Mouse (Mus musculus): ENCODE data around the gene 2900026A02Rik. TPM values are rescaled to one million over a fixed set of nuclear protein-coding genes. Genes with fewer than 3 reads are reported as not detected.
A peak's percentile ranks its signal among the peaks of the same experiment; 100 is the strongest.

Gene 2900026A02Rik
- total and polyA plus RNA-seq, 3 experiments = 18.0 to 21.4 (median 19.2) TPM

GRCm38 (mm10) chr5:113180755-113181154 is 40.3 kb downstream of the 2900026A02Rik start:
- no peak overlapping the region for H3K9ac ChIP-seq (ENCODE audit: low read depth, low read length)
- H3K27ac ChIP-seq = peak overlapping the region; percentile 91
- H3K27me3 ChIP-seq (ENCODE audit: control insufficient read depth, insufficient read depth, low read length) = no peaks in the 10 kb centered on the region
- DNase-seq = no peak
- H3K4me1 ChIP-seq (ENCODE audit: control insufficient read depth, insufficient read depth, low read length) = peaks cover 5% of the 10 kb centered on the region
- no peaks in the 10 kb centered on the region for H3K36me3 ChIP-seq (ENCODE audit: control insufficient read depth, insufficient read depth, low read length)
- H3K4me3 ChIP-seq = peak overlapping the region; percentile 32
- TF ChIP-seq POLR2A (IDR thresholded peaks at IDR 0.05; ENCODE audit: insufficient read depth, low read depth, low read length) = no peak
- no peak for TF ChIP-seq CTCF (IDR thresholded peaks at IDR 0.05)
- no peak for TF ChIP-seq EP300 (IDR thresholded peaks at IDR 0.05; ENCODE audit: insufficient read depth, low read depth, low read length)
- intact Hi-C loops (cut with DNase I) = loop anchor here (1.0 kb wide), 3 partner anchors 30 to 46 kb away; partner anchors contain the start of genes 2900026A02Rik and Tmem211
- WGBS = 59% methylated on average over 15 of the region's 15 CpGs
- no peaks in the 10 kb centered on the region for H3K79me2 ChIP-seq (replicated peaks; ENCODE audit: control insufficient read depth, insufficient read depth, low read length)

GRCm38 (mm10) chr5:113179843-113180682 is 41.0 kb downstream of the 2900026A02Rik start:
- intact Hi-C loops (cut with DNase I) = loop anchor here (1.0 to 5.0 kb wide), 4 partner anchors 30 to 132 kb away; partner anchors contain the start of genes 2900026A02Rik, Sgsm1 and Tmem211

GRCm38 (mm10) chr5:113179451-113179842 is 41.6 kb downstream of the 2900026A02Rik start:
- no peak for DNase-seq
- no peak overlapping the region for H3K9ac ChIP-seq (ENCODE audit: low read depth, low read length)
- no peak for TF ChIP-seq EP300 (IDR thresholded peaks at IDR 0.05; ENCODE audit: insufficient read depth, low read depth, low read length)
- TF ChIP-seq CTCF (IDR thresholded peaks at IDR 0.05) = no peak
- no peak for TF ChIP-seq POLR2A (IDR thresholded peaks at IDR 0.05; ENCODE audit: insufficient read depth, low read depth, low read length)
- no peaks in the 10 kb centered on the region for H3K27me3 ChIP-seq (ENCODE audit: control insufficient read depth, insufficient read depth, low read length)
- H3K4me3 ChIP-seq = no peak overlapping the region
- no peaks in the 10 kb centered on the region for H3K36me3 ChIP-seq (ENCODE audit: control insufficient read depth, insufficient read depth, low read length)
- no peaks in the 10 kb centered on the region for H3K79me2 ChIP-seq (replicated peaks; ENCODE audit: control insufficient read depth, insufficient read depth, low read length)
- intact Hi-C loops (cut with DNase I) = loop anchor here (5.0 kb wide), 1 partner anchor 133 kb away; the partner anchor contains the start of gene Sgsm1
- 9% methylated on average over 9 of the region's 9 CpGs for whole genome bisulfite sequencing
- H3K27ac ChIP-seq = peak overlapping the region; percentile 91
- H3K4me1 ChIP-seq (ENCODE audit: control insufficient read depth, insufficient read depth, low read length) = peaks cover 7% of the 10 kb centered on the region

More at GRCm38 (mm10) chr5:113179843-113180682, 41.0 kb downstream of the 2900026A02Rik start:
- 2% methylated on average over 30 of the region's 30 CpGs for WGBS
- H3K4me1 ChIP-seq (ENCODE audit: control insufficient read depth, insufficient read depth, low read length) = peaks cover 5% of the 10 kb centered on the region
- peak overlapping the region; percentile 52 for H3K9ac ChIP-seq (ENCODE audit: low read depth, low read length)
- H3K27me3 ChIP-seq (ENCODE audit: control insufficient read depth, insufficient read depth, low read length) = no peaks in the 10 kb centered on the region
- no peaks in the 10 kb centered on the region for H3K36me3 ChIP-seq (ENCODE audit: control insufficient read depth, insufficient read depth, low read length)
- peak overlapping the region; percentile 91 for H3K27ac ChIP-seq
- peak; percentile 91 to 93 for DNase-seq
- H3K79me2 ChIP-seq (replicated peaks; ENCODE audit: control insufficient read depth, insufficient read depth, low read length) = no peaks in the 10 kb centered on the region
- H3K4me3 ChIP-seq = peak overlapping the region; percentile 32
- TF ChIP-seq CTCF (IDR thresholded peaks at IDR 0.05) (peak; percentile 99), POLR2A (IDR thresholded peaks at IDR 0.05; ENCODE audit: insufficient read depth, low read depth, low read length) (peak; percentile 70; the same call in 1 of the 2 replicates), EP300 (IDR thresholded peaks at IDR 0.05; ENCODE audit: insufficient read depth, low read depth, low read length) (peak; percentile 95; the same call in 1 of the 2 replicates)

GRCm38 (mm10) chr5:113175976-113176375 is 45.1 kb downstream of the 2900026A02Rik start:
- no peak for DNase-seq
- Histone ChIP-seq H3K27me3 (ENCODE audit: control insufficient read depth, insufficient read depth, low read length) (no peaks in the 10 kb centered on the region), H3K9ac (ENCODE audit: low read depth, low read length) (no peak overlapping the region), H3K4me1 (ENCODE audit: control insufficient read depth, insufficient read depth, low read length) (peaks cover 4% of the 10 kb centered on the region), H3K79me2 (replicated peaks; ENCODE audit: control insufficient read depth, insufficient read depth, low read length) (no peaks in the 10 kb centered on the region), H3K4me3 (no peak overlapping the region), H3K36me3 (ENCODE audit: control insufficient read depth, insufficient read depth, low read length) (no peaks in the 10 kb centered on the region), H3K27ac (no peak overlapping the region)
- intact Hi-C loops (cut with DNase I) = loop anchor here (1.0 to 5.0 kb wide), 2 partner anchors 50 to 136 kb away; partner anchors contain the start of genes Sgsm1 and Tmem211
- TF ChIP-seq CTCF (IDR thresholded peaks at IDR 0.05) (no peak), POLR2A (IDR thresholded peaks at IDR 0.05; ENCODE audit: insufficient read depth, low read depth, low read length) (no peak), EP300 (IDR thresholded peaks at IDR 0.05; ENCODE audit: insufficient read depth, low read depth, low read length) (no peak)
- WGBS = 85% methylated on average over 10 of the region's 10 CpGs

- intact Hi-C loops (cut with DNase I) = loop anchor here (1.0 to 5.0 kb wide), 2 partner anchors 51 to 137 kb away; partner anchors contain the start of genes Sgsm1 and Tmem211
- no peak overlapping the region for H3K27ac ChIP-seq
- peak in 1 of 2 experiments; percentile 64 for DNase-seq
- H3K27me3 ChIP-seq (ENCODE audit: control insufficient read depth, insufficient read depth, low read length) = no peaks in the 10 kb centered on the region
- no peaks in the 10 kb centered on the region for H3K79me2 ChIP-seq (replicated peaks; ENCODE audit: control insufficient read depth, insufficient read depth, low read length)
- peaks cover 1% of the 10 kb centered on the region; the same call in 1 of the 2 replicates for H3K4me1 ChIP-seq (ENCODE audit: control insufficient read depth, insufficient read depth, low read length)
- no peak overlapping the region for H3K4me3 ChIP-seq
- no peaks in the 10 kb centered on the region for H3K36me3 ChIP-seq (ENCODE audit: control insufficient read depth, insufficient read depth, low read length)
- no peak for TF ChIP-seq POLR2A (IDR thresholded peaks at IDR 0.05; ENCODE audit: insufficient read depth, low read depth, low read length)
- TF ChIP-seq CTCF (IDR thresholded peaks at IDR 0.05) = peak; percentile 64
- 0 out of 2 replicates have a peak, but pooled peaks have one; percentile 19 for TF ChIP-seq EP300 (IDR thresholded peaks at IDR 0.05; ENCODE audit: insufficient read depth, low read depth, low read length)
- H3K9ac ChIP-seq (ENCODE audit: low read depth, low read length) = no peak overlapping the region
- WGBS = 50% methylated on average over 24 of the region's 24 CpGs
Measured at GRCm38 (mm10) chr5:113174916-113175692, 45.9 kb downstream of the 2900026A02Rik start.

Data from heart, adult 2 months (tissue).